In the genomic region with DNA sequence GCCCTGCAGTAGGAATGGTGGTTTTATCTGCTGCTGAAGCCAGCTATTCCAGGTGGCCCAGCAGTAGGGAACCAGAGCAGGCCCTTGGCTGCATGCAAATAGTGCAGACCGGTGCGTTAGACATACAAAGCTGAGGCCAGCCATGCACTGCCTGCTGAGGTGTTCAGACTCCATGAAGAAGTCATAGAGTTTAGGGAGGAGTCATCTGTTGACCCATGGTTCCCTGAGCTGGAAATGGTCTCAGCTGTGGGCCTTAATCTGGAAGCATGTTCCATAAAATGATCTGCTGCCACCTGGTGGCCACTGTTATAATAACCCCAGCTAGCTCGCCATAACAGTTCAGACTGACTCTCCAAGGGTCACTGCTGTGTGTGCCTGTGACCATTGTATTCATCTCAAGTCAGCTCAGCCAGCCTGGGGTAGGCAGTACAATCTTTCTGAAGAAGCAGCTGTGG, we compare ENCODE assay signal across 8 mouse cellular contexts. TPM values are rescaled to one million over a fixed set of nuclear protein-coding genes. Genes with fewer than 3 reads are reported as not detected.
DNase-seq lines count a peak whose midpoint lies in the region; ATAC-seq and TF ChIP-seq lines count a peak whose summit lies in the region.

No protein-coding gene starts in this region.

- no peaks in the 10 kb centered on the region for H3K4me1 ChIP-seq in intestine, embryonic 14.5 days (replicated peaks; ENCODE audit: control insufficient read depth, insufficient read depth, low read length)

- peak; percentile 58; the same call in 1 of the 2 replicates for ATAC-seq in intestine, embryonic 14.5 days (replicated peaks; ENCODE audit: low FRiP score, low TSS enrichment, low read depth)
- ATAC-seq in inflammation-experienced regulatory T-cells, adult 6 months = no peak

- no peak overlapping the region for H3K4me3 ChIP-seq in intestine, embryonic 14.5 days (ENCODE audit: low read depth, low read length)
- no peak overlapping the region for H3K4me3 ChIP-seq in left cerebral cortex, adult 2 months

- TF ChIP-seq CTCF in left cerebral cortex, adult 2 months (IDR thresholded peaks at IDR 0.05) = peak; percentile 86

- 47% methylated on average over 3 of the region's 3 CpGs for WGBS in intestine, embryonic 14.5 days

- DNase-seq in adrenal gland, adult 2 months = peak; percentile 81
- peak; percentile 88 for DNase-seq in embryo, embryonic 10 days (ENCODE audit: low spot score)
- DNase-seq in gastrocnemius, postnatal 25 days = peak; percentile 41
- DNase-seq in intestine, embryonic 14.5 days (ENCODE audit: low spot score) = peak; percentile 92
- peak; percentile 65 to 76 for DNase-seq in left cerebral cortex, adult 2 months (ENCODE audit: extremely low spot score in 1 of 2, low spot score in 2 of 2)
- peak; percentile 82 for DNase-seq in mesoderm, embryonic 11.5 days (ENCODE audit: low read depth, low spot score)
- DNase-seq in right cerebral cortex, postnatal 4 days = peak; percentile 91

- intact Hi-C loops in left cerebral cortex, adult 2 months (cut with DNase I) = loop anchor here (1.0 to 5.0 kb wide), 3 partner anchors 38 to 896 kb away; no protein-coding TSS in a partner anchor

- no peak overlapping the region for H3K9ac ChIP-seq in intestine, embryonic 14.5 days (ENCODE audit: low read length)

- no peaks in the 10 kb centered on the region for H3K27me3 ChIP-seq in intestine, embryonic 14.5 days (replicated peaks; ENCODE audit: control insufficient read depth, insufficient read depth, low read length)

- no peaks in the 10 kb centered on the region for H3K9me3 ChIP-seq in intestine, embryonic 14.5 days (ENCODE audit: control insufficient read depth, low read length)

- H3K4me2 ChIP-seq in intestine, embryonic 14.5 days (ENCODE audit: low read length) = no peak overlapping the region

- H3K27ac ChIP-seq in intestine, embryonic 14.5 days (ENCODE audit: low read depth) = no peak overlapping the region
- no peak overlapping the region for H3K27ac ChIP-seq in left cerebral cortex, adult 2 months

- no peaks in the 10 kb centered on the region for H3K36me3 ChIP-seq in intestine, embryonic 14.5 days (ENCODE audit: control insufficient read depth, insufficient read depth, low read length)

RNA-seq across cellular contexts. Expression of a gene that starts 29.2 kb away (rescaled TPM):
- 10 to 100 TPM; 29.1 to 30.2 TPM for total RNA-seq in adrenal gland, adult 2 months (2021)
- polyA plus RNA-seq in adrenal gland, adult 2 months (2012; rRNA removed) = 52.0 and 62.7 TPM in 2 replicates
- 10 to 100 TPM; 58.4 to 76.2 TPM for total RNA-seq in gastrocnemius, postnatal 25 days (2021)
- 5.0 and 5.1 TPM in 2 replicates for polyA plus RNA-seq in intestine, embryonic 14.5 days (2014; fragmentation: Nextera tagmentation; extraction: Ambion mirVana)
- total RNA-seq in left cerebral cortex, adult 2 months (2021) = 1 to 10 TPM; 3.8 to 4.5 TPM
- 1 to 10 TPM; 2.8 to 5.6 (median 3.1) TPM for polyA plus RNA-seq in inflammation-experienced regulatory T-cells, adult 6 months (2017; shearing (Covaris generic))

Comparison
In these comparisons a context has a peak if more than half of its experiments do, and no peak if none do; other contexts are left out.
1. DNase-seq: peak in every context shown above with its lines; median percentile 92 in intestine, embryonic 14.5 days; 91 in right cerebral cortex, postnatal 4 days; 88 in embryo, embryonic 10 days; 82 in mesoderm, embryonic 11.5 days; 81 in adrenal gland, adult 2 months; 70 in left cerebral cortex, adult 2 months; 41 in gastrocnemius, postnatal 25 days.
2. RNA of a gene that starts 29.2 kb away (total RNA-seq): 58.4 to 76.2 TPM in gastrocnemius, postnatal 25 days and 29.1 to 30.2 TPM in adrenal gland, adult 2 months; 3.8 to 4.5 TPM in left cerebral cortex, adult 2 months; every median in the first group is over 4 times any median in the second.